Mouse (Mus musculus): ENCODE measurements around the gene Adora2b. TPM values are rescaled to one million over a fixed set of nuclear protein-coding genes. Genes with fewer than 3 reads are reported as not detected.

The Adora2b gene
- polyA plus RNA-seq, 1 experiment from 2014 or later: 43.6 TPM

DNA sequence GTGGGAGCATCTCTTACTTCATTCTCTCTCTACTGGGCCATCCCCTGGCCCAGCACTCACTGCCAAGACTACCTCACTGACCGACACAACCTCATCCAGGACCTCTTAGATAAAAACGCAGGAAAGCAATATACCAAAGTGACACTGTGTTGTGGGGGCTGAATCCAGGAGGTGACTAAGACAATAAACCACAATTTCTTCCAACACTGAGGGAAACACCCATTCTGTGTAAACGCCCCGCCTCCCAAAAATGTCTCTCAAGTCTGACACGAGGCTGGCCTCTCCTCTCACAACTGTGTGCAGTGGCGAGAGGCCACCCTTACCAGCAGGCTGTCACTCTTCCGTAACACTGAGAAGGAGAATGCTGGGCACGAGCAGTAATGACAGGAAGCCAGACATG lies 19.6 kb downstream of the Adora2b start:
- no peak for ATAC-seq
- Histone ChIP-seq H3K27me3 (replicated peaks; ENCODE audit: control insufficient read depth, insufficient read depth, low read length) (no peaks in the 10 kb centered on the region), H3K27ac (ENCODE audit: low read depth, low read length) (no peak overlapping the region), H3K4me1 (replicated peaks; ENCODE audit: control insufficient read depth, insufficient read depth, low read length) (no peaks in the 10 kb centered on the region), H3K4me3 (ENCODE audit: low read depth, low read length) (no peak overlapping the region), H3K9ac (ENCODE audit: low read depth, low read length) (no peak overlapping the region), H3K4me2 (replicated peaks; ENCODE audit: low read depth) (no peak overlapping the region), H3K9me3 (ENCODE audit: control insufficient read depth) (no peaks in the 10 kb centered on the region), H3K36me3 (ENCODE audit: control insufficient read depth, insufficient read depth) (peaks cover 19% of the 10 kb centered on the region; the same call in 1 of the 2 replicates)
- TF ChIP-seq CTCF (IDR thresholded peaks at IDR 0.05; ENCODE audit: low read depth): no peak
- WGBS: 58% methylated on average over 8 of the region's 8 CpGs

DNA sequence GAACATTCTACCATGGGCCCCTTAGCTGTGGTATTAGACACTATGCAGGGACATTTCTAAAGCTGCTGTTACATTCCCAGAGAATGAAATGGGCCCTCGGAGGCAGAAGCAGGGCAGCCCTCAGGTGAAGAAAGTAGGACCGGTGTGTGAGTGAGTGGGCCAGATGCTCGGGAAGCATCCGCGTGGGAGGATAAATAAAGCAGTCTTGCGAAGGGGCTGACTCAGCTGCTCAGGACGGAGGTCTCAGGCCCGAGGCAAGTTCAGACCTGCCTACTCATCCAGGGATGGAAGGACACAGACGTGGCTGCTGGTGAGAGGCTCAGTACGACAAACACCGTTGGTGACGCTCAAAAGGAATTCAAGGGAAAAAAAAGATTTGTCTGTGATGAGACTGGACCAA lies 20.3 kb downstream of the Adora2b start:
- no peak overlapping the region for H3K4me2 ChIP-seq (replicated peaks; ENCODE audit: low read depth)
- H3K27me3 ChIP-seq (replicated peaks; ENCODE audit: control insufficient read depth, insufficient read depth, low read length): no peaks in the 10 kb centered on the region
- H3K27ac ChIP-seq (ENCODE audit: low read depth, low read length): no peak overlapping the region
- no peak for ATAC-seq
- WGBS: 77% methylated on average over 12 of the region's 12 CpGs
- H3K9me3 ChIP-seq (ENCODE audit: control insufficient read depth): no peaks in the 10 kb centered on the region
- no peak for TF ChIP-seq CTCF (IDR thresholded peaks at IDR 0.05; ENCODE audit: low read depth)
- no peaks in the 10 kb centered on the region for H3K4me1 ChIP-seq (replicated peaks; ENCODE audit: control insufficient read depth, insufficient read depth, low read length)
- peaks cover 19% of the 10 kb centered on the region; the same call in 1 of the 2 replicates for H3K36me3 ChIP-seq (ENCODE audit: control insufficient read depth, insufficient read depth)
- no peak overlapping the region for H3K9ac ChIP-seq (ENCODE audit: low read depth, low read length)
- no peak overlapping the region for H3K4me3 ChIP-seq (ENCODE audit: low read depth, low read length)

DNA sequence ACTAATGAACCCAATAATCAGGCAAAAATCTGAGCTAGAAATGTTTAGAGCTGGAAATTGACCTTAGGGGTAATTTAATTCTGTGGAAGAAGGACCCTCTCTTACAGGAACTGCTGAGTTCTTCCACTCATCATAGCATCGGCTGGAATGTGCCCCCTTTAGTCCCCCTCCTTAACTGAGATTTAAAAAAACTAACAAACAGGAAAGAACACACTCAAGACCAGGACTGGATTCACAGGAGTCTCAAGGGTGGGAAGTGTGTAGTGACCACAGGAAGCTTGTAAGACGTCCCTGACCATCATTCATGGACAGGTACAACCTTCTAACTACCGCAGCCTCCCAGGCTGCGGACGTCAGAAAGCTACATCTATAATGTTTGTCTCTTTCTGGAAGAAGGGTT lies 22.1 kb downstream of the Adora2b start:
- Histone ChIP-seq H3K9ac (ENCODE audit: low read depth, low read length) (no peak overlapping the region), H3K4me3 (ENCODE audit: low read depth, low read length) (no peak overlapping the region), H3K27ac (ENCODE audit: low read depth, low read length) (no peak overlapping the region), H3K27me3 (replicated peaks; ENCODE audit: control insufficient read depth, insufficient read depth, low read length) (no peaks in the 10 kb centered on the region), H3K9me3 (ENCODE audit: control insufficient read depth) (no peaks in the 10 kb centered on the region), H3K4me1 (replicated peaks; ENCODE audit: control insufficient read depth, insufficient read depth, low read length) (no peaks in the 10 kb centered on the region), H3K4me2 (replicated peaks; ENCODE audit: low read depth) (no peak overlapping the region), H3K36me3 (ENCODE audit: control insufficient read depth, insufficient read depth) (peaks cover 14% of the 10 kb centered on the region; the same call in 1 of the 2 replicates)
- TF ChIP-seq CTCF (IDR thresholded peaks at IDR 0.05; ENCODE audit: low read depth): no peak
- 46% methylated on average over 5 of the region's 5 CpGs for WGBS
- no peak for ATAC-seq

DNA sequence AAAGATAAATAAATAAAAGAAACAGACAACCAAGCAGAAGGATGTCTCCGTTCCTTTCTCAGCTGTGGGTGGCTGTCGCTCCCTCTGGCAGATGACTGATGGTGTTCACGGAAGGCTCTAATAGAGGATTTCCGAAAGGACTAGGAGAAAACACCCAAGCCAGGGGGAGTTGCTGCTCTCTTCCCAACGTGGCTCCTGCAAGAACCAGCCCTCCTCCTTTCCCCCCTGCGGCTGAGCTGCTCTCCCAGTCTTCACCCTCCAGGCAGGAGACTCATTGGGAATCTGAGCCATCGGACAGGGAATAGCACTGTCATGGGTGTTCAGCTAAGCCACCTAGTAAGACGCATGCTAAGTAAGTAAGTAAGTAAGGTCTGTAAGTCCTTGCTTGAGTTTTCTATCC lies 28.3 kb downstream of the Adora2b start:
- H3K4me1 ChIP-seq (replicated peaks; ENCODE audit: control insufficient read depth, insufficient read depth, low read length): no peaks in the 10 kb centered on the region
- H3K27ac ChIP-seq (ENCODE audit: low read depth, low read length): no peak overlapping the region
- no peaks in the 10 kb centered on the region for H3K36me3 ChIP-seq (ENCODE audit: control insufficient read depth, insufficient read depth)
- 59% methylated on average over 8 of the region's 8 CpGs for WGBS
- H3K4me2 ChIP-seq (replicated peaks; ENCODE audit: low read depth): no peak overlapping the region
- peak; percentile 9; the same call in 1 of the 2 replicates for TF ChIP-seq CTCF (IDR thresholded peaks at IDR 0.05; ENCODE audit: low read depth)
- no peak overlapping the region for H3K9ac ChIP-seq (ENCODE audit: low read depth, low read length)
- no peak overlapping the region for H3K4me3 ChIP-seq (ENCODE audit: low read depth, low read length)
- H3K9me3 ChIP-seq (ENCODE audit: control insufficient read depth): no peaks in the 10 kb centered on the region
- no peak for ATAC-seq
- H3K27me3 ChIP-seq (replicated peaks; ENCODE audit: control insufficient read depth, insufficient read depth, low read length): no peaks in the 10 kb centered on the region

DNA sequence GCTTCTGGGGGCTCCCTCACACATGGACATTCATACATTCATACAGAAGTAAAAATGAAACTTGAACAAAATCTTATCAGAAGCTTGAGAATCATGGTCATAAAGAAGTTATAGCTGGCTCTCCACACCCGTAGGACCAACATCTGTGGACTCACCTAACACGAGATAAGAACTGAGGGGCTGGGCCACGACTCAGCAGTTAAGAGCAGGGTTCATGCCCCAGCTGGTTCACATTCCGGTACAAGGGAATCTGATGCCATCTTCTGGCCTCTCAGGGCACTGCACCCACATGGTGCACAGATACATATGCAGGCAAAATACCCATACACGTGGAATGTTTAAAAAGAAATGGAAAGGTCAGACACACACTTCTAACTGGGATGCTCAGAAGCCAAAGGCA lies 29.2 kb downstream of the Adora2b start:
- Histone ChIP-seq H3K4me1 (replicated peaks; ENCODE audit: control insufficient read depth, insufficient read depth, low read length) (no peaks in the 10 kb centered on the region), H3K36me3 (ENCODE audit: control insufficient read depth, insufficient read depth) (no peaks in the 10 kb centered on the region), H3K4me3 (ENCODE audit: low read depth, low read length) (no peak overlapping the region), H3K27me3 (replicated peaks; ENCODE audit: control insufficient read depth, insufficient read depth, low read length) (no peaks in the 10 kb centered on the region), H3K4me2 (replicated peaks; ENCODE audit: low read depth) (no peak overlapping the region), H3K27ac (ENCODE audit: low read depth, low read length) (no peak overlapping the region), H3K9me3 (ENCODE audit: control insufficient read depth) (no peaks in the 10 kb centered on the region), H3K9ac (ENCODE audit: low read depth, low read length) (no peak overlapping the region)
- ATAC-seq: peak; percentile 75
- 9% methylated on average over 5 of the region's 5 CpGs for WGBS
- TF ChIP-seq CTCF (IDR thresholded peaks at IDR 0.05; ENCODE audit: low read depth): peak; percentile 94

DNA sequence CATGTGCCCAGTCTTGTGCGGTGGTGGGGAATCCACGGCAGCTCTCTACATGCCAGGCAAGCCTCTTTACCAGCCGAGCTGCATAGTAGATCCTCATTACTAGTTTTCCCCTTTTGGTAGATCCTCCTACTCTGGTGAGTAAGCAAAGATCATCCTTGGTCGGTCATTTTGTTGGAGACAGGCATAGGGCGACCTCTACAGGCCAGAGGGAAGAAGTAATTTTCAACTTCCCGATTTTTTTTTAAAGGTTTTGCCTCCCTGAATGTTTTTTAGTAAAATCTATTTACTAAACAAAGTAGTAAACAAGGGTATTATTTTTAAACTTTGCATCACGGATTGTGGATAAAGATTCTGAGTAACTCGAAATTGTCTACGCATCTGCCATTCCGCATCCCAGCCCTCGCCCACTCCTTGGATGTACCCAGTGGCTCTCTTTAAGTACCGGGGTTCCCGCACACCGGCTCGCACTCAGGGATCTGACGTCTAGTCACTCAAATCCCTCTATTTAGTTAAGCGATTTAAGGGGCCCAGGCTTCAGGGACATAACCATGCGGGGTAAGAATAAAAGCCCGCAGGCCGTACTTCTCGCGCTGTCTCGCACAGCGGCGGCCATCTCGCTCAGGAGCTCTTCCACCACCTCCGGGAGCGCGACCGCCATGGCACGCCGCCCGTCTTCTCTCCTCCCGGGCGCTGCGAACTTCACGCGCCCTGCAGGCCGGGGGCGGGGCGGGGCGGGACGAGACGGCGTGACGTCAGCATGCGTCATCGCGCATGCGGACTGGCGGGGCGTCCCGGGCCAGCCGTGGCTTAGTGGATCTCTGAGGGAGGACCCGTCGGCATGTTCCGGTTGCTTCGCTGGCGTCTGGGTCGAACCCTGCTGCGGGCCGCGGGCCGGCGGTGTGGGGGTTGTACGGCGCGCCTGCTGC lies 32.2 kb downstream of the Adora2b start, which contains the start of the genes Zswim7 and Ttc19:
Zswim7 (minus strand) TSS at position 701 of the 926 bp plus-strand sequence.
Ttc19 (plus strand) TSS at position 799 of the 926 bp plus-strand sequence.
- under 1% methylated on average over 57 of the region's 68 CpGs for WGBS
- Histone ChIP-seq H3K36me3 (ENCODE audit: control insufficient read depth, insufficient read depth) (peaks cover 12% of the 10 kb centered on the region), H3K4me2 (replicated peaks; ENCODE audit: low read depth) (peak within 1 kb of the TSS; percentile 70), H3K4me3 (ENCODE audit: low read depth, low read length) (peak within 1 kb of the TSS; percentile 86), H3K4me1 (replicated peaks; ENCODE audit: control insufficient read depth, insufficient read depth, low read length) (no peaks in the 10 kb centered on the region), H3K9ac (ENCODE audit: low read depth, low read length) (peak within 1 kb of the TSS; percentile 78), H3K9me3 (ENCODE audit: control insufficient read depth) (no peaks in the 10 kb centered on the region), H3K27ac (ENCODE audit: low read depth, low read length) (peak within 1 kb of the TSS; percentile 93), H3K27me3 (replicated peaks; ENCODE audit: control insufficient read depth, insufficient read depth, low read length) (no peaks in the 10 kb centered on the region)
- peak; percentile 92 for ATAC-seq
- TF ChIP-seq CTCF (IDR thresholded peaks at IDR 0.05; ENCODE audit: low read depth): peak; percentile 88
